Comparison of ENCODE assay signal across 8 mouse cellular contexts in genomic region chr10:18318916-18319481, GRCm38 (mm10). TPM values are rescaled to one million over a fixed set of nuclear protein-coding genes. Genes with fewer than 3 reads are reported as not detected.
DNase-seq lines count a peak whose midpoint lies in the region; ATAC-seq and TF ChIP-seq lines count a peak whose summit lies in the region.

TSS of gene Nhsl1 (plus strand) at chr10:18318985.

- no peaks in the 10 kb centered on the region for H3K79me3 ChIP-seq in C2C12 (ENCODE audit: low read depth)

- no peaks in the 10 kb centered on the region for H3K9me3 ChIP-seq in forebrain, embryonic 15.5 days
- no peaks in the 10 kb centered on the region for H3K9me3 ChIP-seq in lung, embryonic 15.5 days

- peak; percentile 38 for DNase-seq in heart, postnatal 25 days (ENCODE audit: low spot score)
- no peak for DNase-seq in large intestine, adult 2 months (ENCODE audit: low read depth, low spot score)
- peak; percentile 62 for DNase-seq in ovary, postnatal 36 days (ENCODE audit: low spot score)
- DNase-seq in urinary bladder, adult 2 months (ENCODE audit: low spot score): peak; percentile 63

- intact Hi-C loops in heart, postnatal 25 days (cut with DNase I): loop anchor here (5.0 kb wide), 1 partner anchor 82 kb away; no protein-coding TSS in a partner anchor

- no peak for TF ChIP-seq POLR2A in bone marrow, adult 2 months (IDR thresholded peaks at IDR 0.05; ENCODE audit: borderline replicate concordance, control insufficient read depth, low read depth, low read length)

- H3K4me1 ChIP-seq in bone marrow, adult 2 months (ENCODE audit: control insufficient read depth, insufficient read depth, low read length): no peaks in the 10 kb centered on the region
- peaks cover 13% of the 10 kb centered on the region for H3K4me1 ChIP-seq in forebrain, embryonic 15.5 days
- peaks cover 13% of the 10 kb centered on the region for H3K4me1 ChIP-seq in lung, embryonic 15.5 days

- WGBS in bone marrow, adult 2 months: 1% methylated on average over 63 of the region's 63 CpGs
- WGBS in forebrain, embryonic 15.5 days: under 1% methylated on average over 63 of the region's 63 CpGs
- WGBS in large intestine, adult 2 months: under 1% methylated on average over 63 of the region's 63 CpGs
- 0% methylated on average over 56 of the region's 63 CpGs for WGBS in lung, embryonic 15.5 days

- H3K4me2 ChIP-seq in forebrain, embryonic 15.5 days (replicated peaks): peak within 1 kb of the TSS; percentile 100
- peak within 1 kb of the TSS; percentile 98 for H3K4me2 ChIP-seq in lung, embryonic 15.5 days

- peak within 1 kb of the TSS; percentile 73 for H3K9ac ChIP-seq in forebrain, embryonic 15.5 days (replicated peaks)
- H3K9ac ChIP-seq in lung, embryonic 15.5 days: peak within 1 kb of the TSS; percentile 73

- no peaks in the 10 kb centered on the region for H3K79me2 ChIP-seq in C2C12 (ENCODE audit: control insufficient read depth, insufficient read depth)

- ATAC-seq in forebrain, embryonic 15.5 days (replicated peaks): peak; percentile 82
- peak; percentile 80 for ATAC-seq in lung, embryonic 15.5 days (ENCODE audit: borderline replicate concordance, extremely low read depth, low FRiP score, low TSS enrichment)

- H3ac ChIP-seq in C2C12 (ENCODE audit: control insufficient read depth, insufficient read length, low read depth): peak within 1 kb of the TSS; percentile 77

- H3K27me3 ChIP-seq in C2C12 (ENCODE audit: control insufficient read depth, insufficient read depth, insufficient read length): no peaks in the 10 kb centered on the region
- H3K27me3 ChIP-seq in forebrain, embryonic 15.5 days: 0 out of 2 replicates have a peak, but pooled peaks cover 5% of the 10 kb centered on the region
- H3K27me3 ChIP-seq in lung, embryonic 15.5 days: no peaks in the 10 kb centered on the region

- peak within 1 kb of the TSS; percentile 60 for H3K4me3 ChIP-seq in C2C12 (ENCODE audit: insufficient read depth, poor library complexity, severe bottlenecking)
- peak within 1 kb of the TSS; percentile 23 for H3K4me3 ChIP-seq in bone marrow, adult 2 months (replicated peaks; ENCODE audit: control insufficient read depth, low read depth, low read length)
- H3K4me3 ChIP-seq in forebrain, embryonic 15.5 days: peak within 1 kb of the TSS; percentile 83
- peak within 1 kb of the TSS; percentile 82 for H3K4me3 ChIP-seq in lung, embryonic 15.5 days

- no peaks in the 10 kb centered on the region for H3K36me3 ChIP-seq in C2C12 (ENCODE audit: control insufficient read depth, insufficient read depth)
- H3K36me3 ChIP-seq in forebrain, embryonic 15.5 days: no peaks in the 10 kb centered on the region
- H3K36me3 ChIP-seq in lung, embryonic 15.5 days: no peaks in the 10 kb centered on the region

- no peak within 1 kb of the TSS for H3K27ac ChIP-seq in bone marrow, adult 2 months (ENCODE audit: control insufficient read depth, insufficient read depth, low read depth, low read length, poor library complexity)
- H3K27ac ChIP-seq in forebrain, embryonic 15.5 days (replicated peaks): peak within 1 kb of the TSS; percentile 37; the same call in 1 of the 2 replicates
- peak within 1 kb of the TSS; percentile 76 for H3K27ac ChIP-seq in lung, embryonic 15.5 days

- TF ChIP-seq CTCF in C2C12 (IDR thresholded peaks at IDR 0.05; ENCODE audit: control insufficient read depth, insufficient read depth, insufficient read length): peak; percentile 87
- peak; percentile 34; the same call in 1 of the 2 replicates for TF ChIP-seq CTCF in bone marrow, adult 2 months (IDR thresholded peaks at IDR 0.05; ENCODE audit: control insufficient read depth, insufficient read depth, low read length)

TF ChIP-seq in C2C12, 6 proteins besides CTCF, POLR2A, EP300 and RAD21:
- TF ChIP-seq MYOG (IDR thresholded peaks at IDR 0.05; ENCODE audit: control insufficient read depth, extremely low read depth, insufficient read length) (no peak), CEBPB (IDR thresholded peaks at IDR 0.05; ENCODE audit: low read depth) (no peak), USF1 (IDR thresholded peaks at IDR 0.05; ENCODE audit: low read depth) (no peak), MYOD1 (IDR thresholded peaks at IDR 0.05; ENCODE audit: control insufficient read depth, insufficient read length, low read depth) (no peak), MAX (IDR thresholded peaks at IDR 0.05) (no peak), FOSL1 (IDR thresholded peaks at IDR 0.05; ENCODE audit: insufficient read depth, low read length, poor library complexity, severe bottlenecking) (no peak)

RNA-seq across cellular contexts. Expression of gene Nhsl1, which starts in this region (rescaled TPM):
- polyA plus RNA-seq in C2C12 (2012; fragmentation: generic; extraction: Trizol): 3.0 TPM
- polyA plus RNA-seq in bone marrow, adult 2 months (2011; ENCODE audit: insufficient read depth, insufficient read length, low replicate concordance, missing spikeins): 1.3 and 1.6 TPM in 2 replicates
- 16.6 and 17.9 TPM in 2 replicates for polyA plus RNA-seq in forebrain, embryonic 15.5 days (2015; fragmentation: Nextera tagmentation; extraction: Ambion mirVana)
- 10 to 100 TPM; 19.2 to 21.4 TPM for total RNA-seq in heart, postnatal 25 days (2021)
- polyA plus RNA-seq in large intestine, adult 2 months (2012; rRNA removed): 20.9 and 45.0 TPM in 2 replicates
- 3.9 and 4.4 TPM in 2 replicates for polyA plus RNA-seq in lung, embryonic 15.5 days (2015; fragmentation: Nextera tagmentation; extraction: Ambion mirVana)
- 14.0 and 14.8 TPM in 2 replicates for polyA plus RNA-seq in urinary bladder, adult 2 months (2012; rRNA removed)

Comparison
In these comparisons a context has a peak if more than half of its experiments do, and no peak if none do; other contexts are left out.
1. H3K4me3 ChIP-seq: peak in every context shown above with its lines; median percentile 83 in forebrain, embryonic 15.5 days; 82 in lung, embryonic 15.5 days; 60 in C2C12; 23 in bone marrow, adult 2 months.